Mouse (Mus musculus) embryonic fibroblast, embryonic 13.5 days (primary cell): ENCODE results near the gene Scn10a. TPM values are rescaled to one million over a fixed set of nuclear protein-coding genes. Genes with fewer than 3 reads are reported as not detected.

Experiments used
- H3K27ac ChIP-seq: 2 replicates; pipeline ENCODE4 v1.5.1; 2012; ENCODE audit warnings: low read length, control low read depth, inconsistent platforms; ENCODE audit not compliant: insufficient read depth
- H3K4me1 ChIP-seq: 2 replicates; pipeline ENCODE4 v1.6.1; 2011; ENCODE audit warnings: low read length; ENCODE audit not compliant: control insufficient read depth, insufficient read depth
- H3K4me3 ChIP-seq: 2 replicates; pipeline ENCODE4 v1.5.1; 2011; ENCODE audit warnings: mild to moderate bottlenecking, control low read depth, low read length; ENCODE audit not compliant: insufficient read depth
- CTCF ChIP-seq: IDR thresholded peaks from 2 replicates; pipeline ENCODE4 v1.5.1; 2011; ENCODE audit warnings: mild to moderate bottlenecking, control low read depth, low read length, moderate library complexity, borderline replicate concordance; ENCODE audit not compliant: insufficient read depth
- POLR2A ChIP-seq: IDR thresholded peaks from 2 replicates; pipeline ENCODE4 v1.6.1; 2011; ENCODE audit warnings: low read depth, mild to moderate bottlenecking, control low read depth, low read length, moderate library complexity
- polyA plus RNA-seq: library from polyadenylated mRNA; stranded (reverse); fragments of >200 nt; gene quantifications from 2 replicates; pipeline ENCODE4 v1.2.4, GENCODE M21; 2011; ENCODE audit warnings: low read depth; ENCODE audit not compliant: missing spikeins, insufficient read length

Gene Scn10a
- polyA plus RNA-seq, 1 experiment, result not detected

- Histone ChIP-seq H3K4me3 (no peak overlapping the region), H3K4me1 (peaks cover 3% of the 10 kb centered on the region; the same call in 1 of the 2 replicates), H3K27ac (no peak overlapping the region)
- TF ChIP-seq CTCF (no peak), POLR2A (no peak)
These were observed 151.3 kb downstream of the Scn10a start for GRCm38 (mm10) chr9:119567800-119568199.

- TF ChIP-seq POLR2A (no peak), CTCF (no peak)
- no peak overlapping the region for H3K4me3 ChIP-seq
- H3K4me1 ChIP-seq, result peaks cover 3% of the 10 kb centered on the region; the same call in 1 of the 2 replicates
- no peak overlapping the region for H3K27ac ChIP-seq
These were observed 152.9 kb downstream of the Scn10a start for GRCm38 (mm10) chr9:119566214-119566613.

- TF ChIP-seq CTCF (no peak), POLR2A (no peak)
- Histone ChIP-seq H3K27ac (no peak overlapping the region), H3K4me3 (no peak overlapping the region), H3K4me1 (peaks cover 3% of the 10 kb centered on the region; the same call in 1 of the 2 replicates)
These were observed 154.3 kb downstream of the Scn10a start for GRCm38 (mm10) chr9:119564803-119565202.

GRCm38 (mm10) chr9:119563617-119564016, 155.5 kb downstream of the Scn10a start:
- H3K27ac ChIP-seq, result no peak overlapping the region
- H3K4me1 ChIP-seq, result peaks cover 3% of the 10 kb centered on the region; the same call in 1 of the 2 replicates
- no peak overlapping the region for H3K4me3 ChIP-seq
- no peak for TF ChIP-seq POLR2A
- no peak for TF ChIP-seq CTCF

- Histone ChIP-seq H3K27ac (no peak overlapping the region), H3K4me1 (no peaks in the 10 kb centered on the region; the same call in 1 of the 2 replicates), H3K4me3 (no peak overlapping the region)
- no peak for TF ChIP-seq POLR2A
- no peak for TF ChIP-seq CTCF
These were observed 156.9 kb downstream of the Scn10a start for GRCm38 (mm10) chr9:119562256-119562655.

GRCm38 (mm10) chr9:119561746-119562145, 157.4 kb downstream of the Scn10a start:
- Histone ChIP-seq H3K4me3 (no peak overlapping the region), H3K27ac (no peak overlapping the region), H3K4me1 (no peaks in the 10 kb centered on the region; the same call in 1 of the 2 replicates)
- TF ChIP-seq CTCF, result no peak
- no peak for TF ChIP-seq POLR2A

GRCm38 (mm10) chr9:119559537-119560276, 159.4 kb downstream of the Scn10a start:
- H3K4me3 ChIP-seq, result no peak overlapping the region
- no peaks in the 10 kb centered on the region; the same call in 1 of the 2 replicates for H3K4me1 ChIP-seq
- TF ChIP-seq CTCF (no peak), POLR2A (no peak)
- no peak overlapping the region for H3K27ac ChIP-seq

Other genes with a start within 250 kb of the Scn10a start
- not detected in 2 replicates for gene Scn5a, start 140.3 kb downstream of the Scn10a start, polyA plus RNA-seq
- gene Scn11a, start 106.1 kb upstream of the Scn10a start, polyA plus RNA-seq, result not detected in 2 replicates
- 66.1 and 67.7 TPM in 2 replicates for gene Wdr48, start 175.6 kb upstream of the Scn10a start, polyA plus RNA-seq
- 7.4 and 10.5 TPM in 2 replicates for gene Gorasp1, start 218.2 kb upstream of the Scn10a start, polyA plus RNA-seq
- gene Ttc21a, start 218.3 kb upstream of the Scn10a start, polyA plus RNA-seq, result not detected in 2 replicates